Mouse (Mus musculus) liver, embryonic 15.5 days (tissue): ENCODE data around the gene Olfr1094. TPM values are rescaled to one million over a fixed set of nuclear protein-coding genes. Genes with fewer than 3 reads are reported as not detected.

Source experiments
- ATAC-seq: fragments of 200-750 bp; cut with Nextera tagmentation; 2 replicates; pipeline ENCODE4 v1.8.0; 2017; ENCODE audit warnings: moderate number of reproducible peaks, mild to moderate bottlenecking, moderate library complexity; ENCODE audit not compliant: insufficient read depth
- H3K27ac ChIP-seq: fragments of 300-500 bp; sonication (generic); replicated peaks from 2 replicates; pipeline ENCODE4 v1.5.1; 2015; ENCODE audit warnings: mild to moderate bottlenecking, inconsistent platforms
- H3K27me3 ChIP-seq: fragments of 300-500 bp; sonication (generic); 2 replicates; pipeline ENCODE4 v1.6.1; 2015; ENCODE audit warnings: mild to moderate bottlenecking, inconsistent platforms
- H3K36me3 ChIP-seq: fragments of 300-500 bp; sonication (generic); replicated peaks from 2 replicates; pipeline ENCODE4 v1.6.1; 2015; ENCODE audit warnings: moderate library complexity, mild to moderate bottlenecking, inconsistent platforms
- H3K4me1 ChIP-seq: fragments of 300-500 bp; sonication (generic); replicated peaks from 2 replicates; pipeline ENCODE4 v1.6.1; 2015; ENCODE audit warnings: inconsistent platforms
- H3K4me2 ChIP-seq: fragments of 300-500 bp; sonication (generic); 2 replicates; pipeline ENCODE4 v1.6.1; 2015; ENCODE audit warnings: moderate library complexity, mild to moderate bottlenecking, inconsistent platforms
- H3K4me3 ChIP-seq: fragments of 300-500 bp; sonication (generic); replicated peaks from 2 replicates; pipeline ENCODE4 v1.5.1; 2015; ENCODE audit warnings: mild to moderate bottlenecking, inconsistent platforms
- H3K9ac ChIP-seq: fragments of 300-500 bp; sonication (generic); 2 replicates; pipeline ENCODE4 v1.6.1; 2015; ENCODE audit warnings: moderate library complexity, mild to moderate bottlenecking, inconsistent platforms
- H3K9me3 ChIP-seq: fragments of 300-500 bp; sonication (generic); replicated peaks from 2 replicates; pipeline ENCODE4 v1.6.1; 2016; ENCODE audit warnings: inconsistent platforms
- WGBS: fragments of 180-500 bp; shearing (Covaris S2); methylation state at CpG from one replicate; pipeline ENCODE4 v1.1.7; 2015; ENCODE audit warnings: mixed read lengths; ENCODE audit not compliant: insufficient replicate concordance; 5-methylcytosine and 5-hydroxymethylcytosine counted together
- polyA plus RNA-seq: library from polyadenylated mRNA; unstranded; fragments of >200 nt; fragmentation: Nextera tagmentation; extraction: Ambion mirVana; gene quantifications from 2 replicates; pipeline ENCODE4 v1.2.1, GENCODE M21; 2015

Gene Olfr1094
- not detected in 2 replicates for polyA plus RNA-seq

DNA sequence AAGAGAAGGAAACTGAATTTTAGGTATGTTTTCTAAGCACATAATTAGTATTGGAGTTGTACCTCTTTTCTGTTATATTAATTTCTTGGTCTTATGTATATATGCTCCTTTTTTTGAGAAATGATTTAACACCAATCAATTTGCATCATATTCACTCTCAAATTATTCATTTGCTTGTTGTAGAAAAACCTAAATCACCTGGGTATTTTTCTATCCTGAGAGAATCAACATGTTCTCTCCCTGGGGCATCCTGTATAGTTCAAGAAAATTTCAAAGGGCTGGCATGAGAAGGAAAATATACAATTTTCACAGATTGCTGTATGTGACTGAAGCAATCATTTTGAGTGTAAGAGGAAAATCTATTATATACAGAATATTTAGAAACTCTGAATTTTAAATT, at the start of gene Olfr1094:
Gene Olfr1094 (plus strand): TSS at position 301 of the 400 bp plus-strand sequence.
- Histone ChIP-seq H3K4me2 (no peak within 1 kb of the TSS), H3K9ac (no peak within 1 kb of the TSS), H3K27ac (no peak within 1 kb of the TSS), H3K27me3 (no peaks in the 10 kb centered on the region), H3K4me3 (no peak within 1 kb of the TSS), H3K9me3 (no peaks in the 10 kb centered on the region), H3K36me3 (no peaks in the 10 kb centered on the region), H3K4me1 (no peaks in the 10 kb centered on the region)
- ATAC-seq = no peak

DNA sequence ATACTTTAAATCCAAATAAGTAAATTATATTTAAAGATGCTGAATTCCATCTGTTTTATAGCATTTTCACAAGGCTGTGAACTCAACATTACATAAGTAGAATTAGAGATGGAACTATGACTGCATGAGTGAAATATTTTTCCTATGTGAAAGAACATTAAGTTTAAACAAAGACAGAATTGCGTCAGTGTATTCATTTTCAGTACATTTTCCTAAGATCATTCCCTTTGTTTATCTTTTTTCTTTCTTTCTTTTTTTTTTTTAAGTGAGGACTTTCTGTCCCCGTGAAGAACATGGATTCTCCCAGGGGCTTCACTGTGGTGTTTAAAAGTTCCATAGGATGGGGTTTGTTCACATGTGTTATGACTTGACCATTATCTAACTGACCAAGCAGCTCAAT, 42.3 kb upstream of the Olfr1094 start, which contains the start of gene Olfr1093:
Gene Olfr1093 (plus strand): TSS at position 301 of the 400 bp plus-strand sequence.
- Histone ChIP-seq H3K4me3 (no peak within 1 kb of the TSS), H3K27ac (no peak within 1 kb of the TSS), H3K27me3 (no peaks in the 10 kb centered on the region), H3K9me3 (no peaks in the 10 kb centered on the region), H3K9ac (no peak within 1 kb of the TSS), H3K4me1 (no peaks in the 10 kb centered on the region), H3K4me2 (no peak within 1 kb of the TSS), H3K36me3 (no peaks in the 10 kb centered on the region)
- ATAC-seq = no peak
- 44% methylated on average over 2 of the region's 2 CpGs for WGBS

- Histone ChIP-seq H3K27me3 (no peaks in the 10 kb centered on the region), H3K36me3 (no peaks in the 10 kb centered on the region), H3K4me3 (no peak within 1 kb of the TSS), H3K9me3 (no peaks in the 10 kb centered on the region), H3K9ac (no peak within 1 kb of the TSS), H3K27ac (no peak within 1 kb of the TSS), H3K4me1 (no peaks in the 10 kb centered on the region), H3K4me2 (no peak within 1 kb of the TSS)
- ATAC-seq = no peak
Observed at GRCm38 (mm10) chr2:86809918-86810317, 14.5 kb upstream of the Olfr1094 start, which contains the start of gene Olfr141. Olfr141 (minus strand) TSS chr2:86810018.

DNA sequence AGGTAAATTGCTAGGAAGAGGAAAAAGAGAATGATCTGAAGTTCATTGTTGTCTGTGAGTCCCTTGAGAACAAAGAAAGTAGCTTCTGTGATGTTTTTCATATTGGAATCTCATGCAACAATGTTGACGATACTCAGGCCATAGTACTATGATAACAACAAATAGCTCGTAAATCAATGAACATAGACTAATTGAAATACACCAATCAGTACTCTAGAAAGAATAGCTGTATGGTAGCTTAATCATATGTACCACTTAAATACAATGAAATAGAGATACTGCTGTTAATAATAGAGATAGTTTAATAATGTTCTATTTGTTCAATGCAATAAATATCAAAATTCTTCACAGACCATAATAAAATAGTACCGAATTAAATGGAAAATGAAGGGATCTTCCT, 27.1 kb downstream of the Olfr1094 start, which contains the start of gene Olfr1095:
Gene Olfr1095 (minus strand): TSS at position 101 of the 400 bp plus-strand sequence.
- Histone ChIP-seq H3K36me3 (no peaks in the 10 kb centered on the region), H3K27ac (no peak within 1 kb of the TSS), H3K27me3 (no peaks in the 10 kb centered on the region), H3K4me2 (no peak within 1 kb of the TSS), H3K9ac (no peak within 1 kb of the TSS), H3K4me3 (no peak within 1 kb of the TSS), H3K4me1 (no peaks in the 10 kb centered on the region), H3K9me3 (no peaks in the 10 kb centered on the region)
- no peak for ATAC-seq
- WGBS = 71% methylated on average over 3 of the region's 3 CpGs

DNA sequence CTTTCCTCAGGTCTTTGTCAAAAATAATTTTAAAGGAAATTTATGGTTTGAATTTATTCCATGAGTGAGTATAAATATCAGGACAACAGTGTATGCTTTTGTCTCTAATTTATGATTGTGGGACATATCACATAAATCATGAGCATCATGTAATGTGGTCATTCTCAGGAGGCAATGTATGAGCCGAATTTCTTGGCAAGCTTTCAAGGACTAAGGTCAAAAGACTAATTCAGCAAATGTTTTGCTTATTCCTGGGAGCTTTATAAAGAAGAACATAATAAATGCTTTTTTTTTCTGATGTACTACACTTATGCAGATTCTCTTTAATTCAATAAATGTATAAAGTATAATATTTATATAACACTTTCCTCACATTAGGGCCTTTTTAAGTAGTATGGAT, 50.2 kb downstream of the Olfr1094 start, which contains the start of gene Gm13723:
Gene Gm13723 (minus strand): TSS at position 101 of the 400 bp plus-strand sequence.
- whole genome bisulfite sequencing = 48% methylated on average over 1 of the region's 1 CpGs
- no peak for ATAC-seq
- Histone ChIP-seq H3K9ac (no peak within 1 kb of the TSS), H3K9me3 (no peaks in the 10 kb centered on the region), H3K4me2 (no peak within 1 kb of the TSS), H3K4me1 (no peaks in the 10 kb centered on the region), H3K36me3 (no peaks in the 10 kb centered on the region), H3K4me3 (no peak within 1 kb of the TSS), H3K27ac (no peak within 1 kb of the TSS), H3K27me3 (no peaks in the 10 kb centered on the region)

Other genes with a start within 250 kb of the Olfr1094 start
- gene Olfr1082, start 225.7 kb upstream of the Olfr1094 start, polyA plus RNA-seq = not detected in 2 replicates
- not detected in 2 replicates for gene Olfr1084, start 184.9 kb upstream of the Olfr1094 start, polyA plus RNA-seq
- gene Olfr1085, start 162.6 kb upstream of the Olfr1094 start, polyA plus RNA-seq = not detected in 2 replicates
- gene Olfr1086, start 144.6 kb upstream of the Olfr1094 start, polyA plus RNA-seq = not detected in 2 replicates
- not detected in 2 replicates for gene Olfr1087, start 126.3 kb upstream of the Olfr1094 start, polyA plus RNA-seq
- gene Olfr1089, start 91.0 kb upstream of the Olfr1094 start, polyA plus RNA-seq = not detected in 2 replicates
- gene Olfr1090, start 65.7 kb upstream of the Olfr1094 start, polyA plus RNA-seq = not detected in 2 replicates
- gene Olfr1093, start 42.2 kb upstream of the Olfr1094 start, polyA plus RNA-seq = not detected in 2 replicates
- gene Olfr141, start 14.6 kb upstream of the Olfr1094 start, polyA plus RNA-seq = not detected in 2 replicates
- gene Olfr1095, start 27.0 kb downstream of the Olfr1094 start, polyA plus RNA-seq = not detected in 2 replicates
- gene Gm13723, start 50.1 kb downstream of the Olfr1094 start, polyA plus RNA-seq = not detected in 2 replicates
- gene Olfr1097, start 67.6 kb downstream of the Olfr1094 start, polyA plus RNA-seq = not detected in 2 replicates
- gene Olfr1098, start 99.9 kb downstream of the Olfr1094 start, polyA plus RNA-seq = not detected in 2 replicates
- not detected in 2 replicates for gene Olfr1099, start 136.0 kb downstream of the Olfr1094 start, polyA plus RNA-seq
- gene Olfr1100, start 155.3 kb downstream of the Olfr1094 start, polyA plus RNA-seq = not detected in 2 replicates
- gene Olfr1101, start 166.6 kb downstream of the Olfr1094 start, polyA plus RNA-seq = not detected in 2 replicates
- not detected in 2 replicates for gene Olfr1102, start 173.7 kb downstream of the Olfr1094 start, polyA plus RNA-seq
- not detected in 2 replicates for gene Olfr1104, start 202.4 kb downstream of the Olfr1094 start, polyA plus RNA-seq
- gene Olfr1105, start 211.9 kb downstream of the Olfr1094 start, polyA plus RNA-seq = not detected in 2 replicates
- not detected in 2 replicates for gene Olfr1106, start 227.6 kb downstream of the Olfr1094 start, polyA plus RNA-seq